ENCODE assay signal across 18 mouse cellular contexts in the genomic region with DNA sequence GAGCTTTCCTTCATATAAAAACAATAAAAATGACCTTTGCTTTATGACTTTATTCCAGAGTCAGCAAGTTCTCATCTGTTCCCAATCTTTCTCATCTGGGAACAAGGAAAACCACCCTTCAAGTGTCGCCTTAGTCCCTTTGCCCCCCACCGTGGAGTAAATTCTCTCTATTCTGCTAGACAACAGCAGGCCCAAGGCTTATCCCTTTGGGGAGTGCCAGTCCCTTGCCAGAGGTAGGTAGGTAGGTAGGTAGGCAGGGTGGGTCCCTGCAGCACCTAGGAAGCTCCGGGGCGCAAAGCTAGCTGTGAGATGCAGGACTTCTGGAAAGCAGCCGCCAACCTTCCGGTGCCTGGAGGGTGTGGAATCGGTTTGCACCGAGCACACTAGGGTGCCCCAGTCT. TPM values are rescaled to one million over a fixed set of nuclear protein-coding genes. Genes with fewer than 3 reads are reported as not detected.
DNase-seq lines count a peak whose midpoint lies in the region; ATAC-seq lines count a peak whose summit lies in the region.
"Had no signal": no experiment of that assay in that cellular context is flagged by ENCODE, and none has a peak within 500 bp of the region (broad histone marks: within the 10 kb centered on the region; RNA-seq: fewer than 3 reads in every experiment).

No protein-coding gene starts in this region.

- no peak for ATAC-seq in neural tube, embryonic 15.5 days (ENCODE audit: low FRiP score)
- ATAC-seq in limb, embryonic 12.5 days (ENCODE audit: insufficient number of reproducible peaks, insufficient read depth, low FRiP score, low TSS enrichment, low read depth): no peak
- ATAC-seq: Patski had no signal

- no peak overlapping the region for H3K27ac ChIP-seq in heart, embryonic 10.5 days
- H3K27ac ChIP-seq in neural tube, embryonic 15.5 days (replicated peaks): no peak overlapping the region
- H3K27ac ChIP-seq in limb, embryonic 12.5 days: no peak overlapping the region
- H3K27ac ChIP-seq: heart, adult 2 months; liver, embryonic 14.5 days had no signal

- peaks cover 94% of the 10 kb centered on the region for H3K27me3 ChIP-seq in heart, embryonic 10.5 days (ENCODE audit: insufficient read depth, poor library complexity, severe bottlenecking)
- peaks cover 82% of the 10 kb centered on the region for H3K27me3 ChIP-seq in neural tube, embryonic 15.5 days (replicated peaks)
- H3K27me3 ChIP-seq in limb, embryonic 12.5 days: peaks cover 87% of the 10 kb centered on the region

- peak overlapping the region; percentile 8; the same call in 1 of the 2 replicates for H3K4me3 ChIP-seq in heart, embryonic 10.5 days
- H3K4me3 ChIP-seq in neural tube, embryonic 15.5 days (replicated peaks): no peak overlapping the region
- peak overlapping the region; percentile 19; the same call in 1 of the 2 replicates for H3K4me3 ChIP-seq in limb, embryonic 12.5 days (replicated peaks)
- H3K4me3 ChIP-seq: heart, adult 2 months had no signal

- WGBS in heart, embryonic 10.5 days: 2% methylated on average over 8 of the region's 8 CpGs
- WGBS in neural tube, embryonic 15.5 days: under 1% methylated on average over 8 of the region's 8 CpGs
- WGBS in limb, embryonic 12.5 days: 1% methylated on average over 8 of the region's 8 CpGs

- no peaks in the 10 kb centered on the region for H3K36me3 ChIP-seq in heart, embryonic 10.5 days
- H3K36me3 ChIP-seq in neural tube, embryonic 15.5 days: no peaks in the 10 kb centered on the region
- H3K36me3 ChIP-seq in limb, embryonic 12.5 days: no peaks in the 10 kb centered on the region

- DNase-seq in heart, embryonic 10.5 days (ENCODE audit: low spot score): peak; percentile 74
- no peak for DNase-seq in heart, adult 9 months (ENCODE audit: low spot score in 2 of 2)
- DNase-seq in neural tube, embryonic 10.5 days (ENCODE audit: extremely low spot score, low spot score): peak; percentile 31
- no peak for DNase-seq in cerebellum, postnatal 36 days
- DNase-seq in Muller cell, postnatal 12 days (ENCODE audit: inconsistent ontology term): no peak
- DNase-seq: adrenal gland, postnatal 36 days; B cell, adult 2 months; cerebellum, adult 8-10 months; heart, adult 2 months; heart, postnatal 14 days; right cerebral cortex, adult 18-20 months had no signal

- peaks cover 26% of the 10 kb centered on the region for H3K4me1 ChIP-seq in heart, embryonic 10.5 days
- peaks cover 34% of the 10 kb centered on the region for H3K4me1 ChIP-seq in neural tube, embryonic 15.5 days
- peaks cover 31% of the 10 kb centered on the region for H3K4me1 ChIP-seq in limb, embryonic 12.5 days (replicated peaks)

- no peak overlapping the region for H3K4me2 ChIP-seq in neural tube, embryonic 15.5 days
- peak overlapping the region; percentile 28 for H3K4me2 ChIP-seq in limb, embryonic 12.5 days

- no peak overlapping the region for H3K9ac ChIP-seq in neural tube, embryonic 15.5 days (replicated peaks)
- no peak overlapping the region for H3K9ac ChIP-seq in limb, embryonic 12.5 days (replicated peaks)
- H3K9ac ChIP-seq: liver, embryonic 14.5 days had no signal

- no peaks in the 10 kb centered on the region for H3K9me3 ChIP-seq in heart, embryonic 10.5 days
- no peaks in the 10 kb centered on the region for H3K9me3 ChIP-seq in neural tube, embryonic 15.5 days (replicated peaks)
- H3K9me3 ChIP-seq in limb, embryonic 12.5 days: no peaks in the 10 kb centered on the region

RNA-seq across cellular contexts. Expression of a gene that starts 1.5 kb away (rescaled TPM):
- not detected in 2 replicates for polyA plus RNA-seq in heart, embryonic 10.5 days (2016; fragmentation: Nextera tagmentation; extraction: Ambion mirVana)
- not detected in 2 replicates for polyA plus RNA-seq in neural tube, embryonic 15.5 days (2015; fragmentation: Nextera tagmentation; extraction: Ambion mirVana)
- polyA plus RNA-seq in limb, embryonic 12.5 days (2016; fragmentation: Nextera tagmentation; extraction: Ambion mirVana): not detected in 2 replicates
- polyA plus RNA-seq: kidney, embryonic 16.5 days; liver, embryonic 14.5 days; lung, embryonic 16.5 days; Patski; urinary bladder, adult 2 months had no signal

Comparison
In these comparisons a context has a peak if more than half of its experiments do, and no peak if none do; other contexts are left out.
1. DNase-seq: peak in heart, embryonic 10.5 days (single experiment) and neural tube, embryonic 10.5 days (single experiment); none in heart, adult 9 months (0 of 2), cerebellum, postnatal 36 days (0 of 2) and Muller cell, postnatal 12 days (single experiment).